Mouse (Mus musculus): ENCODE measurements around the gene Ier5.

The Ier5 gene

DNA sequence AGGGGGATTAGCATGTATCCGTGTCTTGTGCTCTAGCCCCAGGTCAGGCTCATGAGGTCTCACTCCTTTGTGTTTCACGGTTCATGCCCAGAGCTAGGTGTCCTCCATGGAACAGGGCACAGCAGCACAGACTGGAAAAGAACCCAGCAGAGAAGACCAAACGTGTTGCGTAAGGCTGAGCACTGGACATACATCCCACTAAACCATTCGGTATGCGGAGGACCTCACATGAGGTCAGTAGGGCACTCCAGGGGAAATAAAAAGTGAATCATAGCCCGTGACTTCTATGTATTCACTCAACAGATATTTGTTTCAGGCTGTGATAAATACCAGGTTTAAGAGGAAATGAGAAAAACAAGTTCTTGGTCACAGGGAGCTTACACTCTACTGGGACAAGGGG is 23.6 kb downstream of the Ier5 start:
- no peak for DNase-seq

- no peak for DNase-seq
Measured at GRCm38 (mm10) chr1:155074856-155075255, 24.6 kb downstream of the Ier5 start.

DNA sequence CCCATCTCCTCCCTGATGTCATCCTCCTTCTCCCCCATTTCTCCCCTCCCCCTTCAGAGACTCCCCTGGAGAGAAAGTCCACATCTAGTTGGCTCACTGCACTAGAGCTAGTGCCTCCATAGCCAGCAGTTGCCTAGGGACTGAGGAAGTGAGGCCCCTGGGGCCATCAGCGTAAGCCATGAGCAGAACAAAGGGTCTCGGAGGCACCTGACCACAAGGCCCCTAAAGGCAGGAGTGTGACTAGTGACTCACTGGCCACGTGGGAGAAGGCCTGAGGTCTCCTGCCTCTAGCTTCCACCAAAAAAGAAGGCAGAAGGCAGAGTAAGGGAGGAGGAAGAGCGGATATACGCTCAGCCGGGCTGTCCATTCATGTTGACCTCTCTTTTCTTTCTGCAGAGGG is 25.5 kb downstream of the Ier5 start:
- DNase-seq: no peak

- no peak for DNase-seq
Measured at GRCm38 (mm10) chr1:155073133-155073532, 26.3 kb downstream of the Ier5 start.

DNA sequence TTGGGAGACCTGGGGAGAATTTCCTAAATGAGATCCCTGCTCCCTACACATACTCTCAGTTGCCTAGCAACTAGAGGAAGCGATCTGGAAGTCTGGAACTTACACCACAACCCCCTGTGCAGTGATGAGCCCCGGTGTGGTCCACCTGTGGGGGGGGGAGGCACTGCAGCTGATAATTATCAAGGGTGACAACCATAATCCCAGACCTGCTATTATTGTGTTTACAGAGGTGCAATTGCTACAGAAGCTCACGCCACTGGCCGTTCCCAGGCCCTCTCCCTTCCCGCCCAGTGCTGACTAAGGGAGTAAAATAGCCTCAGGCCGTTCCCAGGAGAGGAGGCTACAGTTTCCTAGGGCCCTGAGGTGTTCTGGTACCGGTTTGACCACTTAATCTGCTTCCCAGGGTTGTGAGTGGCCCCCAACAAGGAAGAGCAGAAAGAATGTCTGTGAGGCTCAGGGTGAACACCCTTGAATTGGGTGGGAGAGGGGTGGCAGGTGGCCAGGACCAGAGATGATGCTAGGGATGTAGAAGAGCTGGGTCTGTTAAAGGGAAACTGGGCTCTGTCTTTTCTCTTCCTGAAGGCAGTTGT is 28.1 kb downstream of the Ier5 start:
- DNase-seq: no peak

- DNase-seq: no peak
Measured at GRCm38 (mm10) chr1:155070561-155071286, 28.7 kb downstream of the Ier5 start.

- DNase-seq: no peak
Measured at GRCm38 (mm10) chr1:155069696-155070095, 29.7 kb downstream of the Ier5 start.

DNA sequence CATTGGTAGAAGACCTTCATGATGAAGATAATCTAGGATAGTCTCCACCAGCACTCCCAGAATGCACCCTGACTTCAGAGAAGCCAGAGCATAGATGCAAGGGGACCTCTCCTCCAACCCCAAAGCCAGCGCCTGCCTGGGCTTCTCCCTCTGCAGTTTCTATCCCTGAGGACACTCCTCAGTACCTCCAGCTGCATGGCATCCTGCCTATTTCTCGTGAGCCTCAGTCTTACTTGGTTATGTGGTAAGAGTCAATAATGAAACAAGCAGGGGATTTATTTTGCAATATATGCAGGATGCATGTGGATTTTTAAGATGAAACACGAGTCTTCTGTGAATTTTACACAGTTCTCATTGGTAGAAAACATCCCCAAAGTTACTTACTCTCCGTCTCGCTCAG is 33.2 kb downstream of the Ier5 start:
- DNase-seq: no peak

DNA sequence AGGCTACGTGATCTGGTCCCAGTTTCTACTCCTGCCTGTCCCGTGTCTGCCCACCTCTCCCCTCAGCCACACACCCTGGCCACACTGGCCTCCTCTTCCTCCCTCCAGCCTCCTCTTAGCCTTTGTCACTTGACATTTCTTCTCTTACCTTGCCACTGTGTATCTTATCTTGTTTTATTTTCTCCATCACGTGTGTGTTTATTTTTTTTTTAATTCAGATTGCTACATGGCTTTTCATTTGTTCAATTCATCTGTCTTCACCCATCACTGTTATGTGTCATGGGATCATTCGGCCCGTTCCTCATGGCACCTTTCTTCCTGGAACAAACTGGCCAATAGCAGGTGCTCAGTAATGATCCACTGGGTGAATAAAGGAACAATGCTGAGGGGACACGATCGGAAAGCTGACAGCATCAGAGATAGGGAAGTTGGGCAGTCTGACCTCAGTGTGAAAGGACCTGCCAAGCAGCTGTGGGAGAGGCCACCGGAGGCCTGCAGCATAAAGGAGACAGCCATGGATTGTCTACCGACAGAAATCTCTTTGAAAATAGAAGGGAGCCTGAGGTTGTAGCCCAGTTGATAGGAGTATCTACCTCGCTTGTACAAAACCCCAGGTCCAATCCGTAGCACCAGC is 34.3 kb downstream of the Ier5 start:
- DNase-seq: no peak

DNA sequence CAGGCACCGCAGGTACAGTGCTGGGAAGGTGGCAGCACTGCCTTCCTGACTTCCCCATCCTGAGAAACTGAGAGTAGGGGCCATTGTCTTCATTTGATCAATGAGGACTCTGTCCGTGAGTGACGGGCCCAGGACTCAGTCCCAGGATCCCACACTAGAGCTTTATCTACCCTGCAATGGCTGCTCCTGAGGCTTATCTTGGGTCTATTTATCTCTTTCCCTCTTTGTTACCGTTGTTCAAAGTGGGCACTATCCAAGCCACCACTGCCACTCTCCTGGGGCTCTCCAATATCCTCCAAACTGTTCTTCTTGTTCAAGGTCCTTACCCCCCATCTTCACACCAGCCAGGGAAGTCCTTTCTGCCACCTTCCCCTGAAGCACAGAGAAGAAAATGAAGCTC is 34.8 kb downstream of the Ier5 start:
- DNase-seq: no peak

- DNase-seq: peak; percentile 74
Measured at GRCm38 (mm10) chr1:155064111-155064510, 35.3 kb downstream of the Ier5 start.

GRCm38 (mm10) chr1:155062963-155063362 is 36.5 kb downstream of the Ier5 start:
- no peak for DNase-seq

DNA sequence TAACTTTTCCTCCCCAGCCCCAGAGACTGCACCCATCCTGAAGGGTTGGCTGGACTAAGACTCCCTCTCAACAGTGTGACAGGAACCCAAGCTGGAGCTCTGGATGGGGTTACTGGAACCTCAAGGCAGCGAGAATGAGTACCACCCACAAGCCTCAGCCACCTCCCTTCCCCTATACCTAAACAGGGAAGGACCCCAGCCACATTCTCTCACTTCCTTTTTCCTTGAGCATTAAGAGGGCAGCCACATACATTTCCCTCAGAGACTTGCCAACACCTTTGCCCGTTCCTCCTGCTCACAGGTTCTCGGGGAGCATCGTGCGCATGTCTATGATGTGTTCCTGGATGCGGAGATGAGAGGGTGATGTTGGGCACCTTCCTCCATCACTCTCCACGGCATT is 37.4 kb downstream of the Ier5 start:
- DNase-seq: no peak

GRCm38 (mm10) chr1:155060832-155061801 is 38.3 kb downstream of the Ier5 start:
- no peak for DNase-seq

- DNase-seq: peak; percentile 51
Measured at GRCm38 (mm10) chr1:155060261-155060660, 39.2 kb downstream of the Ier5 start.

DNA sequence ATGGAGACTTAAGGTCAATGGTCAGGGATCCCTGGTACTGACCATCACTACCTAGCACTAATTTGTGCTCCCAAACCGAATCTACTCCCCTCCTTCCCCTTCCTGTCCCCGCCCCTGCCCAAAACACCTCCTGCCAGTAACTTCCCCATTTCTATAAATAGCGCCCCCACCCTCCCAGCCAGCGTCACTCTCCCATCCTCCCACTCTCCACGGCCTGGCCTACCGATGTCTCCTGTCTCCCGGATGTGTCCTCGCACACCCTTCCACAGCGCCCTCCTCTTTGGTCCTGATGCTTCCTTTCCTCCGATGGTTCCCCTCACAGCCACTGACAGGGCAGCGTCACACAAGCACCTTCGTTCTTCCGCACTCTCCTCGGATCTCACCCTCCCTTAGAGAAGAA is 39.9 kb downstream of the Ier5 start:
- DNase-seq: peak; percentile 70

GRCm38 (mm10) chr1:155058099-155059012 is 41.1 kb downstream of the Ier5 start:
- DNase-seq: no peak

DNA sequence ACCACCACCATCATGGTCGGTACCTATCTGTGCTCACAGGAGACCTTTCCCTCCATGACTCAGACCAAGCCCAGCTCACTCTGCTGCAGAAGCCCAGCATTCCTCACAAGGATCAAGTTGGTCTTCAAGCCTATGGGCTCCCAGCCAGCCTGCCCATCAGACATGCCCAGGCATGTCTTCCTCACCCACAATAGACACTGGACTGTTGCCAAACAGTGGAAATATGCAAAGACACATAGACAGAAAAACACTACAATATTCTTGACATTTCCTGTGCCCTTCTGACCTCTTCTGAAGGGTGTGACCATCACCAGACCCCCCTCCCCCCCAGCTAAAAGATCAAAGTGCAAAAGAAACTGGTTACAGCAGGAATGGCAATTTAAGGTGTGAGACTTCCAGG is 43.3 kb downstream of the Ier5 start:
- DNase-seq: peak; percentile 49

DNA sequence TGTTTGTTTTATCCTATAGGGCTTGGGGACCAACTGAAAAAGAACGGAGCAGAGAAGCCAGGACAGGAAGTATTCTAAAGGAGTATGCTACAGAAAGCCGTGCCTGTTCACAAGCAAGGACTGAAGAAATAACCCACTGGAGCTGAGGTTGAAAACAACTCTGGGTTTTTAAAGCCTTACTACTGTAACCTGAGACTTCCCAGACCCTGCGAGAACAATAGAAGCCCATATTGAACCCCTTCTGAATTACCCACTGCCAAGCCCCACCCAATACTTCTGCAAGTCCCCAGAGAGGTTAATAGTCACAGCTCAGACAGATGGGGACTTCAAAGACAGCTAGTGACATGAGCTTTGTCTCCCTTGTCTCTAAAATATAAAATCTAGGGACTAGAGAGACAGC is 44.4 kb downstream of the Ier5 start:
- no peak for DNase-seq

DNA sequence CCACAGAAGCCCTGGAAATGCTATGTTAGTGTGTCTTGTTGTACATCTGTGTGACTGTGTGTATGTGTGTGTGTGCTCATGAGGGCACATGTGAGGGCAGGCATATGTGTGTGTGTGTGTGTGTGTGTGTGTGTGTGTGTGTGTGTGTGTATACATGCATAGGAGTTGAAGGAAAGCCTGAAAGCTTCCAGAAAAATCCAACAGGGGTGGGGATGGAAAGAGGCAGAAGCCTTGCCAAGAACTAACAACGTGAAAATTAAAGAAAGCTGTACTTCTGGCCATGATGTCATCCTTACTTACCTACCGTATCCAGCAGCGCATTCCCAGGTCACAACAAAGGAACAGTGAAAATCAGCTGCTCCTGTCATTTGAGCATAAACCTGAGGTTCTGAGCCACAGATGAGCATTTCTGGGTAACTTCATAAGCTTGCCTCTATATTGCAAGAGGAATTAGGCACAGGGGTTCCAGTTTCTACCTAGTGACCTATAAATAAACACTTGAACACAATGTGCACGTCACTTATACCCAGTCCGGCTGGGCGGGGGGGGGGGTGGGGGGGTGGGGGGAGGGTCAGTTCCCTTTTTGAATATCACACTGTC is 45.0 kb downstream of the Ier5 start:
- no peak for DNase-seq

- no peak for DNase-seq
Measured at GRCm38 (mm10) chr1:155053296-155053695, 46.1 kb downstream of the Ier5 start.

GRCm38 (mm10) chr1:155052761-155053166 is 46.7 kb downstream of the Ier5 start:
- DNase-seq: no peak

Data from kidney, postnatal 10 days (tissue).